Mouse (Mus musculus) cerebellum, adult 2 months (tissue): Measurements from ENCODE around the gene Gimap7.

ENCODE experiments used
- CTCF ChIP-seq: fragments of 200-500 bp; IDR thresholded peaks from 2 replicates; pipeline ENCODE4 v1.5.1; 2011; ENCODE audit warnings: low read depth, mild to moderate bottlenecking, control low read depth, low read length, moderate library complexity, borderline replicate concordance; ENCODE audit not compliant: insufficient read depth
- POLR2A ChIP-seq: fragments of 200-500 bp; IDR thresholded peaks from 2 replicates; pipeline ENCODE4 v1.6.1; 2011; ENCODE audit warnings: low read length, control low read depth, borderline replicate concordance; ENCODE audit not compliant: insufficient read depth

DNA sequence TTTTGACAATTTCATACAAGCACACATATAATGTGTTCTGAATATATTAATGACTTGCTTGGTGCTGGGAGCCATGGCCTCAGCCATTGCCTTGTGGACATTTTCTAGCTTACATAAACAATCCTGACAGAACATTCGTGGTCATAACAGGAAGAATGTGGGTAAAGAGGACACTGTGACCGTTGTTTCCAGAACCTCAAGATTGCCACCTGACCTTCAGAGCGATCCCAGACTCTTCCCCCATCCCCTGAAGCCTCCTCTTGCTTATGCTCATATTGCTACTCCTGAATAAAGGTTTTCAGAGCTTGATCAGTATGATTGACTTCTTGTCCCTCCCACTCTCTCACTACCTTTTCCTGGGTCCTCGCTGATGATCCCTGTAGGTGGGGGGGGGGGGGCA, 40.0 kb upstream of the Gimap7 start:
- TF ChIP-seq POLR2A (no peak), CTCF (no peak)
